Mouse (Mus musculus) gastrocnemius, postnatal 4 days (tissue): ENCODE measurements at regions not wholly inside any gene's neighbourhood (a gene's known extent, or its start where the extent isn't known, plus 50 kb on each side); places are given as distances from the start of the nearest gene placed in this dataset.

Experiments
- DNase-seq, 2 experiments: peaks; one replicate each; pipeline ENCODE4 v3.0.0; 2021 to 2022; ENCODE audit warnings: low spot score in 2 of 2, mixed read lengths in 2 of 2

DNA sequence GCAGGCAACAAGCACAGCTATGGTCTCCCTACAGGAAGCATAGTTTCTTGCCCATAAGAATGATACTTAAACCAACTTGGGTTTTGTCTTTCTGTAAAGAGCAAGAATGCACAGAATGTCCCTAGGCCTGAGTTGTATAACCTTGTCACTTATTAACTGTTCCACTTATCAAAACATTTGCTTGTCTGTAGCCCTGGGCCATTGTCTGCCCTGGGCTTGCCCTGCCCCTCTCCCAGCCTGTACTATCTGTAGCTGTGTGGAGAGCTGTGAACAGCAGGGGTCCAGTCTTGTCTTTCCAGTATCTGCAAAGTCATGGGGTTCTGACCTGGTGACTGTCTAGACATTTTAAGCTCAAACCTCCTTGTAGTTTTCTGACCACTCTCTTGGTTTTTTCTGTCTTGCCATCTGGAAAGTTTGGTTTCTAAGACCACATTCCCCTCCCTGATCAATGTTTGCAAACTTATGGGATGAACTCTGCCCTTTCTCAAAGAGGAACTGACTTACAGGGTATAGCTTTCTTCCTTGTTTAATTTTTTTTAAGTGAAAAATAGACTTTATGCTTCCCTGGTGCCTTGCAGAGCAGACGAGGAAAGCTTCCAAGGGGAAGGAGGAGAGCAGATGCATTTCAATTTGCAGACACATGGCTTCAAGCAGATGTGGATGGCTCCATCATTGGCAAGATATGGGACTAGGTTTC is 78.6 kb upstream of the Foxq1 start:
- DNase-seq: no peak

DNA sequence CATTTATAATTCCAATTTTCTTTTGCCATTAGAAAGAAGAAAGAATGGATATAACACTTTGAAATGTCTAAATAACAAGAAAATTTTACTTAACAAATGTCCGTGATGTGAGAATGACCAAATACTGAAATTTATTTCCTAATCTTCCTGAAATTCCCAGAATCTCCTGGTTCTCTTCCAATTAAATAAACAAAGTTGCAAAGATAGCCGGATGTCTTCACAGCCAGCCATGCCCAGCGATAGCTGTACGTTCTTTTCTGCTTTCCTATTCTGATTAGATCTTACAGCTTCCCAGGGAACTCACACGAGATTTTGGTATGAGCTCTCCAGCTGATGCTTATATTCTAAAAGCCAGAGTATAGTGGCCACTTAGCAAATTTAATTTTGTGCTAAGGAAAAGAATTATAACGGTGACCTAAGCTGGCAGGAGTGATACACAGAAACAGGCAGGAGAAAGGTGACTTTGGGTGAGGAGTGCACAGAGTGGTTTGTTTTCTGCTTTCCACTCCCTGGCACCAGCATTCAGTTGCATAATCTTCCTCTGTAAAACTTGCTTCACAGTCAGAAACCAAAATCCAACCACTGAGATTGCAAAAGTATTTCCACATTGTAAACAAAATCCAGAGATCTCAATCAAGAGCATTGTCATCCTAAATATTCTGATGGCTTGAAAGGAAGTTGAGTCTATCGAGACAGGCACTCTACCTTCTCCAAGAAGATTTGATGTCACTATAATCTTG is 74.7 kb upstream of the Foxq1 start:
- no peak for DNase-seq

DNA sequence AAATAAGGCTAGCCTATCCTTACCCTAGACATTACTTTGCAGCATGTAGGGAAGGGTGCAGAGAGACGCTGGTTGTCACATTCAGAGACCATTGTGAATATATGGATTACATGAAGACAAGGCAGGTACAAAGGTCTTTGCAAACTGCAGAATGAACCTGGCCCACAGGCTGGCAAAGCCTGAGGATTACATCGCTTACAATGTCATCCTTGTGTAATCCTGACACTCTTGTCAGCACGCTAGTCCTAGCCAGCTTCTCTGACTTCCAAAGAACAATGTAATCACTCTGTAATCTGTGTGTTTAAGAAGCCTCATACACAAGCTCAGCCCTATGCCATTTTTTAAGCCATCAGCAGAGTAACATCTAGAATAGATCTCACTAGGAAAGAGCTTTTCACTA is 69.6 kb upstream of the Foxq1 start:
- no peak for DNase-seq

DNA sequence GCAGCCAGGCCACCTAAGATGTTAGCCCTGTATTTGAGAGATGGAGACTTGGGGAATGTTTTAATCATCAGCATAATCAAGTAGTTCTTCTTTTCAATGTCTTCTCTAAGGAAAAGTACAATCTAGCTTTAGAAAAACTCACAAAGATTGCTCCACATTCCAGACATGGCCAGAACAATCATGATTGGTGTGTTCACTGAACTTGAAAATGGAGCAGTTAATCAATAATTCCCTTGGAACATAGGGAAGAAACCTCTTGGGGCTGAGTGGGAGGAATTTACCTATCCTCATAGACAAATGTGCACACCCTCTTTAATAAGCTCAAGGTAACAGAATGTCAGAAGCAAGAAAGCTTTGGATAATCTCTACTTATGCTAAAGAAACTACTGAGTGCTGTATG is 67.7 kb upstream of the Foxq1 start:
- DNase-seq: no peak

DNA sequence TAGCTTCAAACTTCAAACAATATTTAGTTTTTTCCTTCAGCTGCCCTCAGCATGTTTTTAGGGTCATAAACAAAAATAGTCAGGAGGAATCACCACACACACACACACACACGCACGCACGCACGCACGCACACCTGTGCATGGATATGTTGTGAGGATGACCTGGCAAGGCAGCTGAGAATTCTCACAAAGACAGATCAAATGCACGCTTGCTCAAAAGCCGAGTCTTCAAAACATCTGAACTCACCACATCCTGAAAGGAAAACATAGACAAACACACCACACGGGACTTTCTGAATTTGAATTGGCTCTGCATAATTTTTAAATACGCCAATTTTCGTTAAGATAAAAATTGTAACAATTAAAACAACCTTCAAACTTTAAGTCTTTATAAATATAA is 52.7 kb upstream of the Foxq1 start:
- DNase-seq: no peak

DNA sequence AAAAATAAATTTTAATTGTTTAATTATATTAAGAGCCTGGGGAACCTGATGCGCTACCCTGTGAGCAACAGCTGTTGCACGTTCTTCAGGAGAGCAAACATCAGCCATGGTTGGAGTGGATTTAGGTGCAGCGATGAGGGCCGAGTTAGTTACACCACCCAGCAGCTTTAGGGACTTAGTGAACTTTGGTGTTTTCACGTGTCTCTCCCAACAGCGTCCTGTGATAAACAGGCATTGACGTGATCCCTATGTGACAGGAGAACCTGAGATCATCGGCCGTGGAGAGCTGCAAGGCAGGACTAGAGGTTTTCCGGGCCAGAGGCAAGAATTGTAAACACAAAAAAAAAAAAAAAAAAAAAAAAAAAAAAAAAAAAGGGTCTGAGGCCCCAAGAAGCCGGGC is 52.1 kb upstream of the Foxq1 start:
- DNase-seq: no peak

DNA sequence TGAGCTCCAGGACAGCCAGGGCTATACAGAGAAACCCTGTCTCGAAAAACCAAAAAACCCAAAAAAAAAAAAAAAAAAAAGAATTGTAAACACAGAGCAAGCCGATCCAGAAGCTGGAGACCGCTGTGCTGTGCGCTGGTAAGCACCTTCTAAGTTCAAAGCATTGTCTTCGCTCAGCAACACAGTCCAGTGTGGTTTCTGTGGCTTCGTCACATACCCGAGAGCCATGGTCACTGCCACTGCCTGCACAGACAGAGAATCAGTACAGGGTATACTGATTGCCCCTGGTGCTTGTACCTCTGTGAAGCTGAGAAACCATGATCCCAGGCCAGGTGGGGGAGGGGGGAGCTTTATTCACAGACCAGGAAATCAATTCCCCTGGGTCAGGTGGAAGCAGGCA is 51.6 kb upstream of the Foxq1 start:
- no peak for DNase-seq

DNA sequence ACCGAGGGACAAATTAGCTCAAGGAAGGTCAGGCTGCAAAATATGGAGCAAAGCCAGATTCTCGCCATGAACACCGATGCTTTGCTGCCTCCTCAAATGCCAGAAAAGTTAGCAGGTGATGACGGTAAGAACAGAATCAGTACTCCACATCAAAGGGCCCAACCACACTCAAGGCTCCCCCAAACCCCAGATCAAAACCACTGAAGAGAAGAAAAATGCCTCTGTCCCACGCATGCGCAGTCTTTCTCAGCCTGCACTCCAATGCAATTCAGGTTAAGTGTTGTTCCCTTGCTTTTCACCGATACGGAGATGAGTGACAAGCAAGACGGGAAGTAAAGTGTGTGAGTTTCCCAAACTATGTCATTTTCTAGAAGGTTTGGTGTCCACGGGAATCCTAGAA is 50.5 kb upstream of the Foxq1 start:
- no peak for DNase-seq
